Mouse (Mus musculus): ENCODE data around the gene Xpr1. TPM values are rescaled to one million over a fixed set of nuclear protein-coding genes. Genes with fewer than 3 reads are reported as not detected.

Xpr1 gene
- polyA plus RNA-seq (2017; shearing (Covaris generic)), result 39.6 TPM

DNA sequence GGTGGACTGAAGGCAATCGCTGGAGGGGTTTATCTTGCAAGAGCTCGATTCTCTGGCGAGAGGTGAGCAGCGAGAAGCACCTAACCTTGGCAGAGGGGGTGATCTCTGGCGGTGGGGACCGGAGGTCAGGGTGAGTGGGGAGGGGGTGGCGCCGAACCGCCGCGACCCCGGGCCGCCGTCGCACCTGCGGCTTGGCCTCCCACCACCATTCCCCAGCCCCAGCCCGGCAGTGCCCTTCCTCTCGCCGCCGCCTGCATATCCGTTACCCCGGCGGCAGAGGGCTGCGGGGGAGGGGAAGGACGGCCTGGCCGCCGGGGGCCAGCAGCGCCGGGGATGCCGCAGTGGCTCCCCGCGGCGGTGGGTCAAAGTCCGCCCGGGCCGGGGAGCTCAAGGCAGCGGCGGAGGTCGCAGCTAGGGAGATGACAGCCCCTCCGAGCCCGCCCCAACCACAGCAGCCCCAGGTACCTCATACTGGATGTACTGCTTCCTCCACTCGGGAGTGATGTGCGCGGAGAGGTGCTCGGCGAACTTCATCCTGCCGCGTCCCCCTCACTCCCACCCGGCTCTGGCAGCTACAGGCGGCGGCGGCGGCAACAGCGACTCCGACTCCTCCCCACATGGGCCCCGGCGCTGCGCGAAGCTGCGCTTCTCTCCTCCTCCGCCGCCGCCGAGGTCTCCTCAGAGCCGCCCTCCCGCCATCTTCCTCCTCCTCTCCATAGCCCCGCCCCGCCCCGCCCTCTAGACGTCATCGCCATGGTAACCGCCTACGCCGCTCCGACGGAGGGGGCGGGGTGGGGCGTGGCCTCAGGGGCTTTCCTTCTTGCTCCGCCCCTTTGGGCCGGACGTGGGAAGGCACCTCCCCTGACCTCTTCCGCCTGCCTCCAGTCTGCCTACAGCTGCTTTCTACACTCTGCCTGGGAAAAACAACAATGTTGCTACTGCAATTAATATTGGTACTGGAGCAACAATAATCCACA lies at the start of gene Xpr1:
Gene Xpr1, minus strand, starts transcription at position 715 of the 977 bp plus-strand sequence.

DNA sequence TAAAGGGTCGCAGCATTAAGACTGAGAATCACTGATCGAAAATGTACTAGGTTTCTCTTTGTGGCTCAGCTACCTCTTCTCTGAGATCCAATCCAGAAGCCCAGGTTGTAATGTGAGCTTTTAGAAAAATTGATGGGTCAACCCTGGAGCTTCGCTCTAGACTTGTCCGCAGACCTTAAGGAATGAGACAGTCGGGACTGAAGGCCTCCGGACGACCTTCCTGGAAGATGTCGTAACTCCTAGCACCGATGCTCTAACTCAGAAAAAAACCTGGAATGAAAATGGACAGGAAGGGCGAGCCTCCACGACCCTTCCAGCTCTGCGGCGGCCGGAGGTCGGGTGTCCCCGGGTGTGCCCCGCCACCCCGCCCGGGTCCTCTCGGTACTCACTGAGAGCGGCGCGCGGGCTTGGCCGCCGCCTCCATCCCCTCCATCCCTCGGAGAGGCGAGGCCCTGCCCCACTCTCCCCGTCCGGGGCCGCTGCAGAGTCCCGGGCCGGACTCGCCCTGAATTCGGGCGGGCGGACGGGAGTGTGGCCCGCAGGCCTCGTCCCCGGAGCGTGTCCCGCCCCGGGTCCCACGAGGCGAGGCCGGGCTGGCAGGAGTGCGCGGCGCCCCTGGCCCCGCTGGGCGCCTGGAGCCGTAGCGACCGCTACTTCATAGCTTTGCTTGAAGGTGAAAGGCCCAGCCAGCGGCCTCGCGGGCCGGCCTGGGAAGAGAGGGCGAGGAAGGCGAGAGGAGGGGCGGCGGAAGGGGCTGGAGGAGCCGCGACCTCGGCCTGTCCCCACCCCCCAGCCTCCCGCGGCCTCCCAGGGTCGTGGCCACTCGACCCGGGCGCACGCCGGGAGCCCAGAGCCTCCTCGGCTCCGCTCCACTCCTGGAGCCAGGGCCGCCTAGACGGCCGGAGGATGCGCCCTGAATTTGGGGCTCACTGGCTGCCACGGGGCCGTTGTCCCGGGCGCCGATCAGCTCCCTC lies 173.1 kb downstream of the Xpr1 start, which contains the start of gene BC034090:
Gene BC034090, minus strand, starts transcription at position 648 of the 974 bp plus-strand sequence.

Other genes with a start within 250 kb of the Xpr1 start
- 0.26 TPM for gene BC034090, start 173.0 kb downstream of the Xpr1 start, polyA plus RNA-seq (2017; shearing (Covaris generic))
- 74.9 TPM for gene Acbd6, start 140.7 kb upstream of the Xpr1 start, polyA plus RNA-seq (2017; shearing (Covaris generic))